Mouse (Mus musculus): ENCODE data around the gene Cpne8.

Cpne8 gene

DNA sequence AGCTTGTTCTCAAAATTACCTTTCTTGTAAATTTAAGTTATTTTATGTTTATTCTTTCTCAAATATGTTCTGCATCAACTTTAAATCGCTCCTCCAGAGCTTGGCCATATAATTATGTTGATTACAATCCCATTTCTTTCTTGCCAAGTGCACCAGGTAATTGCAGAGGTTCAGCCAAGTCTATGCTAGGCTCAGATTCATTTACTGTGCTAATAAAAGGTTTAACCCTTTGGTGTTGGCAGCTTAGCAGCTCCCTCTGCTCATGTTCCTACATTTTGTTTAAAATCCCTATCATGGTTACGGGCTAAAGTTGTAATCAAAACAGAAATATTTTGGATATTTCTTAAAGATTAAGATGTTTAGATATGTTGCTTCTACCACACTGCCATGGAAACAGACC is 216.0 kb downstream of the Cpne8 start:
- no peak for DNase-seq

DNA sequence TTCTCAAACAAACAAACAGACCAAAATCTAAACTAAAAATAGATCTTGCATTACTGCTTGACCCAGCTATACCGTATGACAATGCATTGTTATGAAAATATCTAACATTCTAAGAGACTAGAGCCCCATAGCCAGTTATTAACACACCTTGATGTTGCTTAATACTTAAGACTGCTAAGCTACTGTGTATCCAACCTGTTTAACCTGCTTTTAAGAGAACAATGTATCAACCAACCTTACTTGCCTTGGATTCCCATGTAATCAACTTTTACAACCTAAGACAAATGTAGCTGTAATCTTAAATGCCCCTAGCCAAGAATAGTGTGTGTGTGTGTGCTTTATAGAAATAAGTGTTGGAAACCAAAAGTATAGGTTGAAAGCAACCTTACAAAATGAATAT is 233.2 kb downstream of the Cpne8 start:
- DNase-seq = no peak
